ENCODE assay signal across 17 mouse cellular contexts in genomic region chr6:126475555-126475954, GRCm38 (mm10). TPM values are rescaled to one million over a fixed set of nuclear protein-coding genes. Genes with fewer than 3 reads are reported as not detected.
DNase-seq lines count a peak whose midpoint lies in the region; TF ChIP-seq lines count a peak whose summit lies in the region.
"Had no signal": no experiment of that assay in that cellular context is flagged by ENCODE, and none has a peak within 500 bp of the region (broad histone marks: within the 10 kb centered on the region; RNA-seq: fewer than 3 reads in every experiment).

No protein-coding gene starts in this region.

- no peaks in the 10 kb centered on the region for H3K27me3 ChIP-seq in cerebellum, adult 2 months (ENCODE audit: control insufficient read depth, insufficient read depth, low read length)
- H3K27me3 ChIP-seq: embryonic facial prominence, embryonic 13.5 days; megakaryocyte, embryonic 14.5 days; stomach, embryonic 15.5 days had no signal

- intact Hi-C loops in gastrocnemius, postnatal 36 days (cut with DNase I): no loop called here
- intact Hi-C loops in left cerebral cortex, postnatal 14 days (cut with DNase I): no loop called here

- peak overlapping the region; percentile 69 for H3K27ac ChIP-seq in cerebellum, adult 2 months (ENCODE audit: insufficient read depth, low read length)
- H3K27ac ChIP-seq: embryonic facial prominence, embryonic 13.5 days; stomach, embryonic 15.5 days had no signal

- H3K4me1 ChIP-seq in cerebellum, adult 2 months (ENCODE audit: control insufficient read depth, insufficient read depth, low read length): peaks cover 16% of the 10 kb centered on the region; the same call in 1 of the 2 replicates
- H3K4me1 ChIP-seq: megakaryocyte, embryonic 14.5 days; stomach, embryonic 15.5 days had no signal

- TF ChIP-seq POLR2A in cerebellum, adult 2 months (IDR thresholded peaks at IDR 0.05; ENCODE audit: borderline replicate concordance, insufficient read depth, low read length): peak; percentile 23; the same call in 1 of the 2 replicates

- WGBS in cerebellum, adult 2 months: 15% methylated on average over 8 of the region's 8 CpGs

- peak; percentile 65 for DNase-seq in Muller cell, postnatal 12 days (ENCODE audit: inconsistent ontology term)
- DNase-seq in adrenal gland, adult 18-20 months (ENCODE audit: low spot score in 2 of 2): peak; percentile 25 to 43
- peak; percentile 91 to 98 for DNase-seq in cerebellum, adult 2 months
- DNase-seq in gastrocnemius, postnatal 36 days: peak; percentile 8 to 18
- no peak for DNase-seq in spleen, adult 12 weeks (ENCODE audit: low spot score)
- no peak for DNase-seq in left cerebral cortex, postnatal 14 days (ENCODE audit: low spot score in 2 of 2)
- no peak for DNase-seq in frontal cortex, postnatal 14 days (ENCODE audit: low spot score in 2 of 2)
- DNase-seq: kidney, postnatal 10 days; layer of hippocampus, postnatal 36 days; liver; lung, embryonic 14.5 days; thymus, postnatal 4 days had no signal

- no peak overlapping the region for H3K4me3 ChIP-seq in cerebellum, adult 2 months (replicated peaks; ENCODE audit: insufficient read depth, low read depth, low read length)
- H3K4me3 ChIP-seq: embryonic facial prominence, embryonic 13.5 days; megakaryocyte, embryonic 14.5 days; stomach, embryonic 15.5 days had no signal

- TF ChIP-seq CTCF in cerebellum, adult 2 months (IDR thresholded peaks at IDR 0.05; ENCODE audit: borderline replicate concordance, insufficient read depth, low read depth, low read length): no peak

RNA-seq across cellular contexts. Expression of gene Kcna5, which starts 59.7 kb away (rescaled TPM):
- 1 to 10 TPM; 2.4 to 4.0 TPM for total RNA-seq in adrenal gland, adult 18-20 months (2021)
- polyA plus RNA-seq in cerebellum, adult 2 months (2012; rRNA removed): 0.80 and 1.0 TPM in 2 replicates
- total RNA-seq in gastrocnemius, postnatal 36 days (2021): 1 to 10 TPM; 3.7 to 4.3 TPM
- 1 to 10 TPM; 3.2 to 3.8 TPM for total RNA-seq in left cerebral cortex, postnatal 14 days (2021)
- total RNA-seq: ES-E14; granulocyte monocyte progenitor cell, adult 5-6 weeks had no signal

Comparison
In these comparisons a context has a peak if more than half of its experiments do, and no peak if none do; other contexts are left out.
1. DNase-seq: peak in Muller cell, postnatal 12 days (single experiment), adrenal gland, adult 18-20 months (2 of 2), cerebellum, adult 2 months (2 of 2) and gastrocnemius, postnatal 36 days (2 of 2); none in spleen, adult 12 weeks (single experiment), left cerebral cortex, postnatal 14 days (0 of 2) and frontal cortex, postnatal 14 days (0 of 2).